Mouse (Mus musculus) hindbrain, postnatal 0 days (tissue): ENCODE data around the gene Radil. TPM values are rescaled to one million over a fixed set of nuclear protein-coding genes. Genes with fewer than 3 reads are reported as not detected.
A peak's percentile ranks its signal among the peaks of the same experiment; 100 is the strongest.

Experiments
- ATAC-seq: fragments of 200-750 bp; cut with Nextera tagmentation; 2 replicates; pipeline ENCODE4 v1.8.0; 2017; ENCODE audit warnings: mild to moderate bottlenecking, moderate TSS enrichment, moderate library complexity
- DNase-seq: peaks from one replicate; pipeline ENCODE4 v3.0.0-alpha.2; 2015; ENCODE audit warnings: low spot score
- H3K27ac ChIP-seq: fragments of 300-500 bp; sonication (generic); 2 replicates; pipeline ENCODE4 v1.5.1; 2014; ENCODE audit warnings: mild to moderate bottlenecking
- H3K27me3 ChIP-seq: fragments of 300-500 bp; sonication (generic); 2 replicates; pipeline ENCODE4 v1.6.1; 2014; ENCODE audit warnings: low read length, mixed read lengths; ENCODE audit not compliant: insufficient read depth
- H3K36me3 ChIP-seq: fragments of 300-500 bp; sonication (generic); 2 replicates; pipeline ENCODE4 v1.6.1; 2014; ENCODE audit warnings: low read length, mixed read lengths; ENCODE audit not compliant: insufficient read depth
- H3K4me1 ChIP-seq: fragments of 300-500 bp; sonication (generic); 2 replicates; pipeline ENCODE4 v1.6.1; 2014; ENCODE audit warnings: antibody characterized with exemption, low read length, mixed read lengths; ENCODE audit not compliant: insufficient read depth
- H3K4me2 ChIP-seq: fragments of 300-500 bp; sonication (generic); 2 replicates; pipeline ENCODE4 v1.6.1; 2014; ENCODE audit warnings: low read depth, mild to moderate bottlenecking, low read length, moderate library complexity, mixed read lengths
- H3K4me3 ChIP-seq: fragments of 300-500 bp; sonication (generic); 2 replicates; pipeline ENCODE4 v1.5.1; 2014; ENCODE audit warnings: low read length
- H3K9ac ChIP-seq: fragments of 300-500 bp; sonication (generic); replicated peaks from 2 replicates; pipeline ENCODE4 v1.6.1; 2014; ENCODE audit warnings: mild to moderate bottlenecking, low read length, moderate library complexity, mixed read lengths
- H3K9me3 ChIP-seq: fragments of 300-500 bp; sonication (generic); 2 replicates; pipeline ENCODE4 v1.6.1; 2016; ENCODE audit warnings: low read length, mixed read lengths
- CTCF ChIP-seq: IDR thresholded peaks from 2 replicates; pipeline ENCODE4 v1.5.1; 2016; ENCODE audit warnings: antibody characterized with exemption, control low read depth, low read depth
- WGBS: fragments of 180-500 bp; shearing (Covaris S2); extraction: QIAGEN DNeasy Blood & Tissue Kit; methylation state at CpG from one replicate; pipeline ENCODE4 v1.1.7; 2014; 5-methylcytosine and 5-hydroxymethylcytosine counted together
- polyA plus RNA-seq: library from polyadenylated mRNA; unstranded; fragments of >200 nt; fragmentation: Nextera tagmentation; extraction: Ambion mirVana; gene quantifications from 2 replicates; pipeline ENCODE4 v1.2.1, GENCODE M21; 2015
- total RNA-seq: library from RNA; depleted of rRNA; stranded (reverse); fragments of >200 nt; gene quantifications from 2 replicates; pipeline ENCODE4 v1.2.3, GENCODE M21; 2014

Radil gene
- total and polyA plus RNA-seq, 2 experiments from 2014 or later, result 11.9 to 17.7 TPM

DNA sequence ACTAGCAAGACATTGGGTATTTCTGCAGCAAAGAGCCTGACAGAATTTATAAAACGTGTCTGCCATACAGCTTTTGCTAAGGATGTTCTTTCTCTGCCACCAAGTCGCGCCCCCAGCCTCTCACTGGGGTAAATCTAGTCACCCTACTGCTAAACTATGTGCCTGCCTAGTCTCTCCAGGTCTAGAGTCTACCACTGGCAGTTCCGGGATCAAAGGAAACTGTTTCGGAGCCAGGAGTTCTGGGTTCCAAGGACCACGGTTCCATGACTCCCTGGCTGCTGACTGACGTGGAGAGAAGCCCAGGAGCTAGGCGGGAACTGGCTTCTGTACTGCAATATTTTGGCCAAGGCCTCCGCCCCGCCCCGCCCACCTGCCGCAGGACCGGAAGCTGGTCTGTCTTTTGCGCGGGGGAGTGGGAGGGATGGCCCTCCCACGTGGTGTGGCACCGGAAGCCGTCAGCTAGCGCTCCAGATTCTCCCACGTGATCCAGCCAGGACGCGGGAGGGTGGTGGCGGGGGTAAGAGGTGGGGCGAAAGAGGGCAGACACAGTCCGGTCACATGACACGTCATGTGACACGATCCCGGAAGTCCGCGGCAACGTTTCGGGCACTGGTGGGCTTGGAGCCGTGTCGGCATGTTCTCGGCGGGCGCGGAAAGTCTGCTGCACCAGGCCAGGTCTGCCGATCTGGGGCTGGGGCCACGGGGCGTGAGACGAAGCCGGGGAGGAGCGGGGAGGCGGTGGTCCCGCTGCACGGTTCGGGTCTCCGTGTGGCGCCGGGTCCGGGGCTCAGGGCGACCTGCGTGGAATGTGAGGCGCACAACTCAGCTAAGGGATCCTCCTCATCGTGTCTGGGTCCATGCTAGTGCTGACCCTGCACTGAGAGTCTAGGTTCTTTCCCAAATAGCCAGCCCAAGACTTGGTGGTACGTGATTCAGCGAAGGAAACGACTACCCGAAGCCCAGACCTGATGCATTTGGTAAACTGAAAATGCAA is 87.1 kb downstream of the Radil start, which contains the start of gene Ap5z1:
Ap5z1 (plus strand) TSS at position 484 of the 994 bp plus-strand sequence.
- Histone ChIP-seq H3K4me3 (peak within 1 kb of the TSS; percentile 50), H3K4me2 (peak within 1 kb of the TSS; percentile 80), H3K4me1 (peaks cover 5% of the 10 kb centered on the region), H3K36me3 (peaks cover 10% of the 10 kb centered on the region), H3K9me3 (no peaks in the 10 kb centered on the region), H3K27me3 (no peaks in the 10 kb centered on the region), H3K27ac (peak within 1 kb of the TSS; percentile 87), H3K9ac (peak within 1 kb of the TSS; percentile 51)
- DNase-seq (peak; percentile 98), ATAC-seq (peak; percentile 96)
- no peak for TF ChIP-seq CTCF
- WGBS, result 2% methylated on average over 60 of the region's 60 CpGs

DNA sequence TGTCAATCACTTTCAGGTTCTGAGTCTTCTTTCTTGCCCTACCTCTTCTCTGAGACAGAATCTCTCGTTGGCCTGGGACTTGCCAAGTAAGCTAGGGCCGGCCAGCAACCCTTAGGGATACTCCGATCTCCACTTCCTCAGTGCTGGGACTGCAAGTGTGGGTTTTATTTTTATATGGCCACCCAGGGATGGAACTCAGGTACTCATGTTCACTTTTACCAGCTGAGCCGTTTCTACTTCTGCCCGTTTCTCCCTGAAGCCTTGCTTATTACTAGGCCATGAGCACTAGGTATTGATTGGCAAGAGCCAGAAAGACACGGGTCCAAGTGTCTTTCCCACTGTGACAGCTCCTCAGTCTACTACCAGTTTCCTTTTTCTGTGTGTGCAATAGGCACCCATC is 87.9 kb downstream of the Radil start:
- no peaks in the 10 kb centered on the region for H3K9me3 ChIP-seq
- TF ChIP-seq CTCF, result no peak
- 83% methylated on average over 6 of the region's 6 CpGs for WGBS
- peak overlapping the region; percentile 51; the same call in 1 of the 2 replicates for H3K9ac ChIP-seq
- ATAC-seq (no peak), DNase-seq (no peak)
- H3K4me3 ChIP-seq, result peak overlapping the region; percentile 50
- H3K27me3 ChIP-seq, result no peaks in the 10 kb centered on the region
- peak overlapping the region; percentile 80 for H3K4me2 ChIP-seq
- peaks cover 5% of the 10 kb centered on the region for H3K4me1 ChIP-seq
- H3K36me3 ChIP-seq, result peaks cover 15% of the 10 kb centered on the region
- peak overlapping the region; percentile 87 for H3K27ac ChIP-seq

DNA sequence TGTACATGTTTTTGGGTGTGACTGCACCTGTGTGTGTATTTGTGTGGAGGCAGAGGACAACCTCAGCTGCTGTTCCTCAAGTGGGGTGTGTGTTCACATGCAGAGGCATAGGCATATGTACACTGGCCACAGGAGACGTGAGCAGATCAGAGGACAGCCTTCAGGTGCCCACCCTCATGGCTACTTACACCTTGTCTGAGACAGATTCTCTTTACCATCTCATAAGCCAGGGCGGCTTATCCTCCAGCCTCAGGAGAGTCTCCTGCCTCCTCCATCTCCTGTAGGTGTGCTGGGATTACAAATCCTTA is 88.3 kb downstream of the Radil start:
- Histone ChIP-seq H3K9ac (no peak overlapping the region), H3K9me3 (no peaks in the 10 kb centered on the region), H3K4me2 (no peak overlapping the region), H3K27me3 (no peaks in the 10 kb centered on the region), H3K4me3 (no peak overlapping the region), H3K27ac (no peak overlapping the region), H3K4me1 (peaks cover 5% of the 10 kb centered on the region), H3K36me3 (peaks cover 14% of the 10 kb centered on the region)
- DNase-seq, result no peak
- WGBS, result 98% methylated on average over 2 of the region's 2 CpGs
- no peak for ATAC-seq
- TF ChIP-seq CTCF, result no peak

DNA sequence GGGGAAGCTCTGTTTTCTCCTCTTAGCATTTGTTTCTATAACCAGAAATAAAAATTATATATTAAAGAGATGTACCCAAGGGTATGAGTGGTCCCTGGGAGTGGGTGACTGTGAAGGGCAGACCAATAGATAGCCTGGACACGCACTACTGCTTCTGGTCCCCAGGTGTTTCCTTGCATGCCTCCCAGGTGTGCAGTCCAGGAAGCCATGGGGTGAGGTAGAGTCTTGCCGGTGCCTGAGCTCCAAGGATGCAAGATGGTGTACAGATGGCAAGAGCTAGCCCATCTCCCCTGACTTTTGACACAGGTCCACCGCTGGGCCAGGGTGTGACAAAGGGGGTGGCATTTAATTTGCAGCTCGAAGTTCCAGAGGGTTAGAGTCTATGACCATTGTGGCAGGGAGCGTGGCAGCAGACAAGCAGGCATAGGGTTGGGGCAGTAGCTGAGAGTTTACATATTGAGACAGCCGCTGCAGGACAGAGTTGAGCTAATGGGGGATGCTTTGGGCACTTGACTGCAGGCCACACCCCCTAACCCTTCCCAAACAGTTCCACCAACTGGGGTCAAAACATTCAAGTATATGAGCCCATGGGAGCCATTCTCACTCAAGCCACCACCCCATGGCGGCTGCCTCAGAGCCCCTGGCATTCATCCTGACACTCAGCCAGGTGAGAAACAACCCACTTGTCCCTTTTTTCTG is 88.8 kb downstream of the Radil start:
- Histone ChIP-seq H3K27me3 (no peaks in the 10 kb centered on the region), H3K4me3 (no peak overlapping the region), H3K36me3 (peaks cover 13% of the 10 kb centered on the region), H3K9me3 (no peaks in the 10 kb centered on the region), H3K9ac (no peak overlapping the region), H3K4me1 (peaks cover 5% of the 10 kb centered on the region), H3K4me2 (no peak overlapping the region), H3K27ac (no peak overlapping the region)
- ATAC-seq (no peak), DNase-seq (no peak)
- TF ChIP-seq CTCF, result no peak
- 96% methylated on average over 7 of the region's 7 CpGs for WGBS

DNA sequence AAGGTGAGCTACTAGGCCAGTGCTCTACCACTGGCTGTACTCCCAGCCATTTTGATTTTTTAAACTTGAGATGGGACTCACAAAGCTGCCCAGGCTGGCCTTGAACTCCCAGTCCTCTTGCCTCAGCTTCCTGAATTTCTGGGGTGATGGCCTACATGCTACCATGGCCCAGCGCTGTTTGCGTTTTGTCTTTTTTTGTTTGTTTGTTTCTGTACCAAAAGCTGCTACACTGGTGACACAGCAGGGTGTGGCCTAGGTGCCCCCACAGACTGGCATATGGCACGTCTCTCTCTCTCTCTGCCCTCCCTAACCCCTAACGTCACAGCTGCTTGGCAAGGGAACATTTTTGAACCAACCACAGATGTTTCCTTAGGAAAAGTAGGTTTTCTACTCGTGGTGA is 91.1 kb downstream of the Radil start:
- no peak for DNase-seq
- Histone ChIP-seq H3K27ac (no peak overlapping the region), H3K4me1 (peaks cover 5% of the 10 kb centered on the region), H3K4me2 (no peak overlapping the region), H3K9ac (no peak overlapping the region), H3K9me3 (no peaks in the 10 kb centered on the region), H3K36me3 (peaks cover 32% of the 10 kb centered on the region), H3K4me3 (no peak overlapping the region), H3K27me3 (no peaks in the 10 kb centered on the region)
- TF ChIP-seq CTCF, result no peak
- no peak for ATAC-seq
- WGBS, result 48% methylated on average over 5 of the region's 5 CpGs

DNA sequence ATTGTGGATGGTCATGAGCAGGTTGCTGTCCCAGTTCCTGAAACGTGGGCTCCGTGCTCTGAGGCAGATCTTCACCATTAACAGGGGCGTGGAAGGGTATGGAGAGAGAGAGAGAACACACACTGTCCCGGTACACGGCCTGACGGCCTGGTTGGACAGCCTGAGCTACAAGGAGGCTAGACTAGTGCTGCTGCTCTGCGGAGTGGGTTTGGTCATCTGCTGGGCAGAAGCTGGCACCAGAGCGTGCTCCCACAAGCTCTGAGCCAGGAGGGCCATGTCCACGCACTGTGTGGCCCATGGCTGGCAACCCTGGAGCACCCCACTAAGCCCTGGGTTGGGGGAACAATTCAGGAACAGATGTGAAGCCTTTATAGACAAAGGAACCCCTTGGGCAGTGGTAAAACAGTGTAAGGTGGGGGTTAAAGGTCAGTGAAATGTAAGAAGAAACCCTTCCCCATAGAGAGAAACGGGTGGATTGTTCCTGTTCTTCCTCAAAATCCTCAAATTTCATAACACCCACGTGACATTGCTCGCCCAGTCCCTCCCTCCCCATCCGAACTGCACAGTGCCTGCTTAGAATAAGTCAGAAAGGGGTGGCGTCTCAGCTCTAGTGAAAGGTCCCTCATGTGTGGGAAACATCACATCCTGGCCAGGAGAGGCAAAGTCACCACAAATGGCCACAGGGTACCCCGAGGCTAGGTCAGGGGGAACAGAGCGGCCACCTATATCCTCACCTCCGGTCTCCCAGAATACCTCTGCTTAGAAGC is 91.9 kb downstream of the Radil start:
- WGBS, result 86% methylated on average over 17 of the region's 17 CpGs
- no peak overlapping the region for H3K9ac ChIP-seq
- no peak overlapping the region for H3K27ac ChIP-seq
- peaks cover 5% of the 10 kb centered on the region for H3K4me1 ChIP-seq
- H3K4me3 ChIP-seq, result no peak overlapping the region
- ATAC-seq (no peak), DNase-seq (no peak)
- H3K36me3 ChIP-seq, result peaks cover 40% of the 10 kb centered on the region
- no peaks in the 10 kb centered on the region for H3K9me3 ChIP-seq
- no peak overlapping the region for H3K4me2 ChIP-seq
- no peak for TF ChIP-seq CTCF
- no peaks in the 10 kb centered on the region for H3K27me3 ChIP-seq
